Mouse (Mus musculus) bone marrow macrophage, adult 2 months (primary cell): ENCODE data around the gene Cyp2d12. TPM values are rescaled to one million over a fixed set of nuclear protein-coding genes. Genes with fewer than 3 reads are reported as not detected.
"Not testable (repeated sequence)": the region's sequence is repeated elsewhere in the genome, so short reads cannot be mapped to it uniquely, and the experiment has no call there.

Experiments used
- H3K27ac ChIP-seq: 2 replicates; pipeline ENCODE4 v1.5.1; 2012; ENCODE audit warnings: low read depth, low read length; ENCODE audit not compliant: insufficient read depth
- H3K4me1 ChIP-seq: 2 replicates; pipeline ENCODE4 v1.6.1; 2012; ENCODE audit warnings: low read length; ENCODE audit not compliant: control insufficient read depth, insufficient read depth
- H3K4me3 ChIP-seq: 2 replicates; pipeline ENCODE4 v1.5.1; 2012; ENCODE audit warnings: mild to moderate bottlenecking, low read length, moderate library complexity; ENCODE audit not compliant: insufficient read depth
- CTCF ChIP-seq: IDR thresholded peaks from 2 replicates; pipeline ENCODE4 v1.5.1; 2012; ENCODE audit warnings: low read depth, mild to moderate bottlenecking, low read length, moderate library complexity
- POLR2A ChIP-seq: IDR thresholded peaks from 2 replicates; pipeline ENCODE4 v1.6.1; 2012; ENCODE audit warnings: mild to moderate bottlenecking, low read depth, low read length, borderline replicate concordance
- polyA plus RNA-seq: library from polyadenylated mRNA; stranded (reverse); fragments of >200 nt; gene quantifications from 2 replicates; pipeline ENCODE4 v1.2.4, GENCODE M21; 2012; ENCODE audit not compliant: missing spikeins, insufficient read depth, insufficient read length

The Cyp2d12 gene
- not detected in 2 replicates for polyA plus RNA-seq

DNA sequence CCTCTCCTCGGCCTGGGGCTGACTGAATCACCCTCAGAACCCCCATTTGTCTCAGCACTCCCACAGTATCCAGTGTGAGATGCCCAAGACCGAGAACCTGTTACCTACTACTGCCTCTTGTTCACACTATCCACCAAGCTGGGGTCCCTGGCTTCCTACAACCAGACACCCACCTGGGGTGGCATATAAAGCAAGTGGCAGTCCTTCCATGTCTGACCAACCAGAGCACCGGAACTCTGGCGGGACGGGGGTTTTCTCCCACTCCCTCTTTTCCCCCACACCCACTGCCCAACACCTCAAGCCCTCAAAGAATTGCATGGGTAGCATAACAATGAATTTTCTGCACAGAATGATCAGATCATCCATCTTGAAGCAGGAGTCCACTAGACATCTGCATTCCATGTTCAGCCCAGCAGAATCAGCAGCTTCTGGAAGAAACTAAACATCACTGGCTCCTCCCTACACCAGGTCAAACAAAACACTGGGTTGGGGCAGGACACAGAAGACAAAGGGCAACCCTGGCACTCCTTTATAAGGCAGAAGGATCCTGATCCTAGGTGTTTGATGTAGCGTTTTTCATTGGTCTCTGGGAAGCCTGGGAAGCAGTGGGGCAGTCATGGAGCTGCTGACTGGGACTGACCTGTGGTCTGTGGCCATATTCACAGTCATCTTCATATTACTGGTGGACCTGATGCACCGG is at the start of gene Cyp2d12:
Gene Cyp2d12 (plus strand): TSS at position 542 of the 700 bp plus-strand sequence.
- H3K27ac ChIP-seq = no peak within 1 kb of the TSS
- no peak within 1 kb of the TSS for H3K4me3 ChIP-seq
- TF ChIP-seq CTCF (no peak), POLR2A (no peak)
- H3K4me1 ChIP-seq = no peaks in the 10 kb centered on the region

DNA sequence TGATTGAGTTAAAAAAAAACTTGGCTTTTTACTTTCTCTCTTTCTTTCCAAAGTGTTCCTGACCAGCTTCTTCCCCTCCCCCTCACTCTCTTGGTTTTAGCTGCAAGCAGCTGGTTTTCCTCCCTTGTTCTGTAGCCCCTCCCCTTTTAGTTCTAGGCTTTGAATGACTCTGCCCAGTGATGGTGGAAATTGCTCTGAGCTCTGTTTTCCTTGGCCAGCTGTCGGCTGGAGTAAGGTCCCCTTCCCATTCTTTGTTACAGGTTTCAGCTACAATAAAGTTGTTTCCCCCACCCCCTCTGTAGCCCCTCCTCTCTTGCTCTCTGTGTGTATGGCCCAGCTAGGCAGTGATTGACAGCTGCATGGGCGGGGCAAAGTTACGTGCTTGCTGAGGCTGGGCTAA is 47.9 kb upstream of the Cyp2d12 start:
- TF ChIP-seq POLR2A = no peak
- no peak for TF ChIP-seq CTCF
- Histone ChIP-seq H3K4me1 (no peaks in the 10 kb centered on the region), H3K27ac (no peak overlapping the region), H3K4me3 (no peak overlapping the region)

DNA sequence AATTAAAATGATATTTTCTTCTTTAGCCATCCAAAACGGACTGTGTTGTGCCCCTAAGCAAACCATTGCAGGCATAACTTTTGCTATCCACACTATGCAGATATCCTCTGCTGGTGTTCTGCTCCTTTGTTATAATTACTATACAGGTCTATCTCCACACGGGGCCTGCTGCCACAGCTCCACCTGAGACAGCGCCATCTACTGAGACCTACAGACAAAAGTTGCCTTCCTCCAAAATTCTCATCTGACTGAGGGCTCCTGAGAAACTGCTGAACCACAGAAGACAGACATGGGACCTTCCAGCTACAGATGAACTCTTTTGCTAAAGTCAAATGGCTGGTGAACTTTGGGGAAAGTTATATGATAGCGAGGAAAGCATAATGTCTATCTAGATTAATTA is 47.1 kb upstream of the Cyp2d12 start:
- not testable (repeated sequence) for H3K27ac ChIP-seq, H3K4me3 ChIP-seq, H3K4me1 ChIP-seq

DNA sequence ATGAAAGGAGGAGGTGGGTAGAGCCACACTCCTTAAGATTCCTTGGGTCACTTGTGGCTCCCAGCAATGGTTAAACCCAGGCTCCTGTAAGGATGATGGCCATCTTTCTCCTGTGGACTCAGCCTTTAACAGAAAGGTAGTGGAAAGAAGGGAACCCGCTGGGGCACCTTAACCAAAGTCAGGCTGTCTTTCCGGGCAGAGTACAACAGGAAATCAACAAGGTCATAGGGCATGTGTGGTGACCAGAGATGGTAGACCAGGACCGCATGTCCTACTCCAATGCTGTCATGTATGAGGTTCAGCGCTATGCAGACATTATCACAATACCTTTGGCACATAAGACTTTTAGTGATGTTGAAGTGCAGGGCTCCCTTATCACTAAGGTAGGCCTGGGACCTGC is 45.4 kb upstream of the Cyp2d12 start:
- not testable (repeated sequence) for H3K4me1 ChIP-seq, H3K27ac ChIP-seq, H3K4me3 ChIP-seq

DNA sequence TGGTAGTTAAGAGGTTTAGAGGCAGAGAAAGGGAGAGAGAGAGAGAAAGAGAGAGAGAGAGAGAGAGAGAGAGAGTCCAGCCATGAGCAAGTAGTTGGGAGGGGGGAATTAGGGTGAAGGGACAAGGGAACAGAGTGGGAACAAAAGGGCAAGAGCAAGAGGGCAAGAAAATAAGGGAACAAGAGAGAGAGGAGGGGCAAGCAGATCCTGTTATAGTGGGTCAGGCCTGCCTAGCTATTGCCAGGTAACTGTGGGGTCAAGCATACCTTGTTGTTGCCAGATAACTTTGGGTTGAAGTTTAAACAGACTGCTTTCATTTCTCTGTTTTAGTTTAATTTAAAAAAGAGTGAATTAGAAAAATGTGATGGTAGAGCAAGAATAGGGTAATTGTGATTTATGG is 44.4 kb upstream of the Cyp2d12 start:
- not testable (repeated sequence) for H3K4me1 ChIP-seq, H3K27ac ChIP-seq, H3K4me3 ChIP-seq

DNA sequence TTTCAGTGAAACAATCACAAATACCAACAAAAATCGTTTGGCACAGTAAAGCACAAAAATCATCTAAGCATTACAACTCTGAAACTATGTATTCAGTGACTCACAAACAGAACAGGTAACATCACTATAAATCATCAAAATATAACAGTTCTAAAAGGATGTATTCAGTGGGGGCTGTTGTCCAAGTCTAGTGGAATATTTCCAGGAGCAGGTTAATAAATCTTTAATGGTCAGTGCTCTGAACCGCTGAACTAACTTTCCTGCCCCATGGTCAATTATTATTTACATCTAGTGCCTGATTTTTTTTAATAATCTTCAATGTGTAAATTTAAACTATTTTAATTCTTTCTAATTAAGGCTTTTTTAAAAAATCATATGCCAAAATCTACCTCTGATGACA is 42.8 kb upstream of the Cyp2d12 start:
- not testable (repeated sequence) for H3K27ac ChIP-seq, H3K4me1 ChIP-seq, H3K4me3 ChIP-seq

DNA sequence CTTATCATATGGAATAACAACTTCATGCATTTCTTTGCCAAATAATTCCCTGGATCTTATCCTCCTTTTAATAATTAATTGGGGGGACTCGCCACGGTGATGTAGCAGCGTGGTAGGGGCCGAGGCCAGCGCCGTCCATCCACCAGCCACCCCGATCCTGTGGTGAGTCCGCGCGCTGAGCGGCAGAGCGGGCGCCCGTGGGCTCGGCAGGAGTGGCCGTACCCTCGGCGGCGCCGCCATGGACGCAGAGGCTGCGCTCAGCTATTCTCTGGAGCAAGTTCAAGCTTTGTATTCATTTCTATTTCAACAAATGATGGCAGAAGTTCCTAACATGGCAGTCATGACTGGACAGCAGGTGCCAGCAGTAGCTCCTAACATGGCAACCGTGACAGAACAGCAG is 38.7 kb upstream of the Cyp2d12 start:
- not testable (repeated sequence) for H3K4me1 ChIP-seq, H3K27ac ChIP-seq, H3K4me3 ChIP-seq

DNA sequence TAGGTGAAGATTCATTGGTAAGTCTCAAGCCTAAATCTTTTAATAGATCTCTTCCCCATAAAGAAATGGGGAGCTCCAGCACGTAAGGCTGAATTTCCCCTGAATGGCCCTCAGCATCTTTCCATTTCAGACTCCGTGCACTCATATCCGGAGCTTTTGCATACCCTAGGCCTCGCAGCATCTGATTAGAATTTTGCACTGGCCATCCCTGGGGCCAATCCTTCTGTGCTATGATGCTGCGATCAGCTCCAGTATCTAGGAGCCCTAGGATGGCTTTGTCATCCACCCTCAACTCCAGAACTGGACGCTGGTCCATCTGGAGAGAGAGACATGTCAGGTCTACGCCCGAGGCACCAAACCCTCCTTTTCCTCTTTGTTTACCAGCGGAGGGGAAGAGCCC is 27.5 kb upstream of the Cyp2d12 start:
- not testable (repeated sequence) for H3K4me1 ChIP-seq, H3K27ac ChIP-seq, H3K4me3 ChIP-seq

DNA sequence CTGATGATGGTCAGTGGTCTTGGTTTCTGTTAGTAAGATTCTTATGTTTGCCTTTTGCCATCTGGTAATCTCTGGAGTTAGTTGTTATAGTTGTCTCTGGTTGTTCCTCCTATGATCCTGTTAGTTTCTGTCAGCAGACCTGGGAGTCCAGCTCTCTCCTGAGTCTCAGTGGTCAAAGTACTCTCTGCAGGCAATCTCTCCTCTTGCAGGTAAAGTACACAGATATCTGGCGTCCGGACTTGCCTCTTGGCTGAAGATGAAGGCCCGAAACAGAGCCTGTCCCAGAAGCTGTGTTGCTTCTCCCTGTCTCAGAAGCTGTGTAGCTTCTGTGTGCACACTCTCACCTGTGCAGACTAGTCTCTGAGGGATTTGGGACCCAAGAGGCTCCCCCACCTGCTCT is 22.2 kb upstream of the Cyp2d12 start:
- H3K27ac ChIP-seq, H3K4me3 ChIP-seq, H3K4me1 ChIP-seq: not testable (repeated sequence)

DNA sequence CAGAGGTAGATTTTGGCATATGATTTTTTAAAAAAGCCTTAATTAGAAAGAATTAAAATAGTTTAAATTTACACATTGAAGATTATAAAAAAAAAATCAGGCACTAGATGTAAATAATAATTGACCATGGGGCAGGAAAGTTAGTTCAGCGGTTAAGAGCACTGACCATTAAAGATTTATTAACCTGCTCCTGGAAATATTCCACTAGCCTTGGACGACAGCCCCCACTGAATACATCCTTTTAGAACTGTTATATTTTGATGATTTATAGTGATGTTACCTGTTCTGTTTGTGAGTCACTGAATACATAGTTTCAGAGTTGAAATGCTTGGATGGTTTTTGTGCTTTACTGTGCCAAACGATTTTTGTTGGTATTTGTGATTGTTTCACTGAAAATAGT is 11.9 kb upstream of the Cyp2d12 start:
- H3K4me3 ChIP-seq, H3K27ac ChIP-seq, H3K4me1 ChIP-seq: not testable (repeated sequence)

DNA sequence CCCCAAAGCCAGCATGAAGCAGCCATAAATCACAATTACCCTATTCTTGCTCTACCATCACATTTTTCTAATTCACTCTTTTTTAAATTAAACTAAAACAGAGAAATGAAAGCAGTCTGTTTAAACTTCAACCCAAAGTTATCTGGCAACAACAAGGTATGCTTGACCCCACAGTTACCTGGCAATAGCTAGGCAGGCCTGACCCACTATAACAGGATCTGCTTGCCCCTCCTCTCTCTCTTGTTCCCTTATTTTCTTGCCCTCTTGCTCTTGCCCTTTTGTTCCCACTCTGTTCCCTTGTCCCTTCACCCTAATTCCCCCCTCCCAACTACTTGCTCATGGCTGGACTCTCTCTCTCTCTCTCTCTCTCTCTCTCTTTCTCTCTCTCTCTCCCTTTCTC is 10.3 kb upstream of the Cyp2d12 start:
- H3K4me3 ChIP-seq, H3K4me1 ChIP-seq, H3K27ac ChIP-seq: not testable (repeated sequence)

DNA sequence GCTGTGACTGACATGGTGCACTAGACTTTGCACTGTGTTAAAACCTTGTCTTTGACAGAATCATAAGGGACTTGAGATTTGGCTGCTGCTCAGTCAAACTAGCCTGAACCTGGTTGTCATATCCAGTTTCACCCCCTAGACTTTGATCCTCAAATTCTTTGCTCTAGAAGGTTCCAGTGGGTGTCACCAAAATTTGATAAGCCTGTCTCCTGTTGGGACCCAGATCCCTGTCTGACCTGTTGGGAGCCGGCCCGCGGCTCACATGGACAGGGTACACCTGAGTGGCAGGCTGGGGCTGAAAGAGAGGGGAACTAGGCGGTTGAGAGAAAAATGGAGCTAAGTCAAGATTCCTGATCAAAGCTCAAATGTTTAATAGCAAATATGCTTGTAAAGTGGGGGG is 7.1 kb upstream of the Cyp2d12 start:
- not testable (repeated sequence) for H3K4me3 ChIP-seq, H3K4me1 ChIP-seq, H3K27ac ChIP-seq

DNA sequence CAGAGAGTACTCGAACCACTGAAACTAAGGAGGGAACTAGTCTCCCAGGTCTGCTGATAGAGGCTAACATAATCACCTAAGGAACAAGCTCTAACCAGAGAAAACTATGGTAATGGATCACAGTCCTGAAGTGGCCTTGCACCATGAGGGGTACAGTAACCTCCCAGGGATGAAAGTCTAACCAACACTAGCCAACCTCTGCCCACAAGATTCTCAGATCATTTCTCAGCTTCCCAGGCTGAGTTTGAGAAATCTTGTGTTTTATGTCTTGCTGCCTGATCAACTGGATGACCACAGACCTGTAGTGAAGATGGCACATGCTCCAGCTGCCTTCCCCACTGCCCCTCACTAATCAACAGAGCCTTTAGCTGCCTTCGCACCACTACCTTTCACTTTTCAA is 1.7 kb upstream of the Cyp2d12 start:
- H3K4me3 ChIP-seq, H3K4me1 ChIP-seq, H3K27ac ChIP-seq: not testable (repeated sequence)
